Mouse (Mus musculus): ENCODE measurements around the gene Gm20671. TPM values are rescaled to one million over a fixed set of nuclear protein-coding genes. Genes with fewer than 3 reads are reported as not detected.

Gene Gm20671
- 10.6 and 18.0 TPM in 2 replicates for polyA plus RNA-seq (2012; rRNA removed)

DNA sequence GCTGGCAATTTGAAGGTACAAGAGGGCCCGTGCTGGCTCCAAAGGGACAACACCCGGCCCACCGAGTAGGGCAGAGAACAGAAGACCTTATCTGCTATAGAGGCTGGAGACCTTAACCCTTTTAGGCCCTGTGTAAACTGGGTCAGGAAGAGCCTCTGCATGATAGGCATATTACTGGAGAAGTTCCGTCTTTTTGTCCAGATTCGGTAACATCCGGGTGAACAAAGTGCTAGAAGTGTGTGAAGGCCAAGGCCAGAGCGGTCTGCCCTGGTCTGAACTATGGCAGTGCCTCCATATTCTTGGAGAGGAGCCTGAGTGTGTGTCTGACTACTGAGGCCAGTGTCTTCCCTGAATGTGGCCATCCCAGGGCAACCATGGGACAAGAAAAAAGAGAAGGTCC, at the start of gene Gm20671:
Gm20671 (minus strand) TSS at position 101 of the 400 bp plus-strand sequence.

DNA sequence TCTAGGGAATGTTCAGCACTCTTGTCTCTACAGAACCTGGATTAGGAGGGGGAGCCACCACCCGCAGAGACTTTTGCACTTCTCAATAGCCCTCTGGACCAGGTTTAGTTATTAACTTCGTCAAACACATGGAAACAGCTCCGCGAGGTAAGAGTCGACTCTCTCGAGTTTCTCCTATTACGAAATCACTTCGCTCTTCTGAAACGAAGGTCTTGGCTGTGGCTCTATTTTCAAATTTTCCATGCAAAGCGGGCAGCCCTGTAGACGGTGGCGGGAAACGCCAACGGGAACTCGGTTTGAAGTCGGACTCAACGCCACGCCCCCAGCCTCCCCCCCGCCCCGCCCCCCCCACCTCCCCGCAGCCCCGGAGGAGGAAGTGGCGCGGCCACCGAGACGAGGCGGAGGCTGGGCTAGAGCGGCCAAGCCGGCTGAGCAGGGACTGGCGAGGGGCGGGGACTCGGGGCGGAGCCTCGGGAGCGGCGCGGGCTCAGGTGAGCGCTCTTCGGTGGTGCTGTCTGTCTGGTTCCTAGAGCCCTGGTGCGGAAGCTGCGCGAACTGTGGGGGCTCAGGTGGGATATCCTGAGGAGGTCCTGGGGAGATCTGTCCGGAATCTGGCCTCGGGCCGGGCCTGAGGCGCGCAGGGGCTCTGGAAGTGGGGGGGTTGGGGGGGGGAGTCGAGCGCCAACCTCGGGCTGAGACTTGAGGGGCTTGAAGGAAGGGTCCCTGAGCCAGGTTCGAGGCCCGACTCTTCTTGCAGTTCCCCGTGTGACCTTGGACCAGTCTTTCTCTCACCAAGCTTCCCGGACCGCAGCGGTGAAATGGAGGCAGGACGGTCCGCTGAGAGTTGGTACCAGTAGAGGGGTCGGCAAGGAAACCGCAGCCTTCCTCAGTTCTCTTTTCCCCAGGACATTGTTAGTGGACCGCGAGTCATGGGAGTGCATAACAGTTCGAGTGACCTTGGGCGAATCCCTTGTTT, 36.6 kb upstream of the Gm20671 start, which contains the start of gene Depdc5:
Depdc5 (plus strand) TSS at position 449 of the 976 bp plus-strand sequence.

DNA sequence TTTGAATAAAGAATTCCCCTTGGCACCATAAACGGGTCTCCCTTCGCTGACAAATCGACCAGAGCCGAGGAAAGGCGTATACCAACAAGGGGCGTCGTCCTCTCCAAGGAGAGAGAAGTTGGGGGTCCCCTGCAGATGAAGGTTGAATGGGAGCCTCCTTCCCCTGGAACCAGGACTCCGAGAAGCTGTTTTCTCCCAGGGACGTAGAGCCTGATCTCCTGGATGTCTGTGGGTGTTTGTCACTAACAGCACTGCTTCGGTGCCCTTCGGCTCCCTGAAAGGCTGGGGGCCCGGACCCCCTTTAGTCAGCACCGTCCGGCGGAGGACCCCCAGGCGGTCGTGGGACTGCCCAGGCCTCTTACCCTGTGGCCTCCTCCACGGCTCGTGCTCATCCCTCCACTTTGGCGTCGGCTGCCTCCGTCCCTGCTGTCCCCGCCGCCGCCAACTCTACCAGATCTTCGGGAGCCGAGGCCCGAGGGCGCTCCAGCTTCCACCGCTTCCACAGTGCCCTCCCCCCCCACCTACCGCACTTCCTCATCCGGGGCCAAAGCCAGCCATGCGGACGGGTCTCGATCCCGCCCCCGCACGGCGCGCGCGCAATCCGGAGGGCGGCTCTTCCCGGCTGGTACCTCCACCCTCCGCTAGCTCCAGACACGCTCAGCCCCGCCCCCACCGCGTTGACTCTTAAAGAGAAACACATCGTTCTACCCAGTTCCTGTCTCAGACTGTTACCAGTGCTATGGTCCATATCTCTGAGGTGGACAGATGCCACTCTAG, 27.0 kb upstream of the Gm20671 start, which contains the start of gene Prr14l:
Prr14l (minus strand) TSS at position 526 of the 777 bp plus-strand sequence.

DNA sequence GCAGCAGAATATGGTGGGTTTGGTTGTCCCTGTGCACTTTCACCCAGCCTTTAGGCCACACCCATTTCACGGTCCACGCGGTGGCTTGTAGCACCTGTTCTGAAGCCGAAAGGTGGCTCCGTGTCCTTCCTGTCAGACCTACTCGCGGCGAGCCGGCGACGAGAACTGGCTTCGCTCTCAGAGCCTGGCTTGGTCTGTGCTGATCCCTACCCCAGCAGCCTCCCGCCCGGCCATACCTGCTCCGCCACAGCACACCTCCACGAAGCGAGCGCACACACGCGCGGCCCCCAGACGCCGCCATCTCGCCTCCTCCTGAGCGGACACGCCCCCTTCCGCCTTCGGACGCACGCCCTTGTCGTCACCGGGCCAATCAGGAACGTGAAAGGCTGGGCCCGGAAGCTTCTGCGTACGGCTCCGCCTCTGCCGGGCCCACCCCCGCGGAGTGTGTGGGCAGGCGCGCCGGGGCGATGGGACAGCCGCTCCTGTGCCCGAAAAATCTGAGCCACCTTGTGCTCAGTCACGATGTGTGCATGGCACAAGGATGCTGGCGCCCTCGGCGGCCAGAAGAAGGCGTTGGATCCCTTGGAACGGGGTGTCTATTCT, 41.5 kb downstream of the Gm20671 start, which contains the start of gene Pisd:
Pisd (minus strand) TSS at position 334 of the 603 bp plus-strand sequence.

Other genes with a start within 250 kb of the Gm20671 start
- gene Yes1, start 215.9 kb downstream of the Gm20671 start, polyA plus RNA-seq (2012; rRNA removed): 2.7 and 4.4 TPM in 2 replicates
- 95.0 and 103 TPM in 2 replicates for gene Pisd, start 41.5 kb downstream of the Gm20671 start, polyA plus RNA-seq (2012; rRNA removed)
- gene Prr14l, start 27.1 kb upstream of the Gm20671 start, polyA plus RNA-seq (2012; rRNA removed): 8.2 and 20.7 TPM in 2 replicates
- 10.3 and 12.7 TPM in 2 replicates for gene Depdc5, start 36.6 kb upstream of the Gm20671 start, polyA plus RNA-seq (2012; rRNA removed)
- gene Ywhah, start 191.7 kb upstream of the Gm20671 start, polyA plus RNA-seq (2012; rRNA removed): 196 and 204 TPM in 2 replicates

All from colon, adult 2 months (tissue).